Mouse (Mus musculus) adrenal gland, adult 8-10 months (tissue): ENCODE data around the gene AL731706.1. TPM values are rescaled to one million over a fixed set of nuclear protein-coding genes. Genes with fewer than 3 reads are reported as not detected.
A peak's percentile ranks its signal among the peaks of the same experiment; 100 is the strongest.

Experiments
- DNase-seq: peaks from one replicate; pipeline ENCODE4 v3.0.0; 2022
- total RNA-seq, 4 experiments: library from RNA; stranded (reverse); gene quantifications; 2 replicates each; pipeline ENCODE4 v1.2.4; 2022

Gene AL731706.1
- total RNA-seq, 4 experiments from 2014 or later: 7.0 to 16.9 (median 16.2) TPM

- no peak for DNase-seq
Measured at GRCm38 (mm10) chr2:136834715-136835075, 56.5 kb downstream of the AL731706.1 start.

- no peak for DNase-seq
Measured at GRCm38 (mm10) chr2:136833976-136834714, 57.0 kb downstream of the AL731706.1 start.

GRCm38 (mm10) chr2:136832936-136833335, 58.3 kb downstream of the AL731706.1 start:
- peak; percentile 11 for DNase-seq

Other genes starting within 250 kb of the AL731706.1 start
- 10 to 100 TPM; 43.7 to 80.6 (median 62.5) TPM for gene Snap25, start 177.9 kb downstream of the AL731706.1 start, total RNA-seq
- 10 to 100 TPM in 2 of 4 experiments, 1 to 10 TPM in 1, not detected in 1; 6.7 to 19.6 (median 15.6) TPM for gene AL731706.2, start 5.7 kb downstream of the AL731706.1 start, total RNA-seq
- 1 to 10 TPM; 6.5 to 8.8 (median 7.3) TPM for gene Slx4ip, start 171 bp downstream of the AL731706.1 start, total RNA-seq
- 10 to 100 TPM; 12.5 to 27.4 (median 22.2) TPM for gene Mkks, start within 50 bp of the AL731706.1 start, total RNA-seq
- 10 to 100 TPM in 3 of 4 experiments, 1 to 10 TPM in 1; 10.0 to 13.4 (median 12.6) TPM for gene Jag1, start 225.3 kb upstream of the AL731706.1 start, total RNA-seq